Mouse (Mus musculus) spleen, adult 18-20 months (tissue): ENCODE results near the gene Sept5.
A peak's percentile ranks its signal among the peaks of the same experiment; 100 is the strongest.

ENCODE experiments used
- DNase-seq, 2 experiments: peaks; one replicate each; pipeline ENCODE4 v3.0.0; 2022; ENCODE audit warnings: mixed read lengths in 2 of 2

Sept5 gene

GRCm38 (mm10) chr16:18629390-18630231, at the start of gene Sept5:
Gene Sept5 (minus strand): TSS chr16:18629954.
- peak in 1 of 2 experiments; percentile 41 for DNase-seq

GRCm38 (mm10) chr16:18679112-18679511, 49.4 kb upstream of the Sept5 start:
- DNase-seq: no peak

- DNase-seq: peak; percentile 12 to 68
Observed at GRCm38 (mm10) chr16:18677746-18678679, 48.3 kb upstream of the Sept5 start.

DNA sequence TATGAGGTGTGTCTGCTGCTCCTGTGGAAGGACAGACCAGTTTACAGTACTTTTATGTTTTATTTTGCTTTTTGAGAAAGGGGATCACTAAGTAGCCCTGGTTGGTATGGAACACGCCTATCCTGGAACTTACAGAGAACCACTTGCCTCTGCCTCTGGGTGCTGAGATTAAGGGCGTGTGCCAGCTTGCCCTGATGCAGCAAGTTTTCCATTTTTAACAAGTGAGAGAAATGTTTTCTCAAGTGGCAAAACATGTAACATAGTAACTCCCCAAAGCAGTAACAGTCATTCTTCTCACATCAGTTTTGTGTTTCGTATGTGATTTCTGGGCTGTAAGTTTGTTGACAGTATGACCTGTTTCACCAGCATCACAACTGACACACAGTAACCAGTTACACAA, 43.3 kb upstream of the Sept5 start:
- DNase-seq: no peak

DNA sequence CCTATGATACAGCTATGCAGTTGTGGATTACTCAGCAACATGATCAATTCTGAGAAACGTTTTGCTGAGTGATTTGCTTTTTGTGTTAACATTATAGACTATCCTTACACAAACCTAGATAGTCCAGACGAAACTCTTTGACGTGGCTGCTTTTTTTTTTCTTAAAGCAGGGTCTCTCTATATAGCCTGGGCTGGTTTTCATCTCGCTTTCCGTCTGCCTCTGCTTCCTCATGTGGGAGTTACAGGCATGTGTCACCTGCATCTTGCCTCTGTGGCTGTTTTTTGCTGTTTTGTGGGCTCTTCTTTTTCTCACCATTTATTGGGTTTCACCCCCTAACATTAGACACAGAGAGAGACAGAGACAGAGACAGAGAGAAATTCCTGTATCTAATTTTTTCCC, 42.3 kb upstream of the Sept5 start:
- no peak for DNase-seq

- no peak for DNase-seq
Observed at GRCm38 (mm10) chr16:18669914-18670313, 40.2 kb upstream of the Sept5 start.

DNA sequence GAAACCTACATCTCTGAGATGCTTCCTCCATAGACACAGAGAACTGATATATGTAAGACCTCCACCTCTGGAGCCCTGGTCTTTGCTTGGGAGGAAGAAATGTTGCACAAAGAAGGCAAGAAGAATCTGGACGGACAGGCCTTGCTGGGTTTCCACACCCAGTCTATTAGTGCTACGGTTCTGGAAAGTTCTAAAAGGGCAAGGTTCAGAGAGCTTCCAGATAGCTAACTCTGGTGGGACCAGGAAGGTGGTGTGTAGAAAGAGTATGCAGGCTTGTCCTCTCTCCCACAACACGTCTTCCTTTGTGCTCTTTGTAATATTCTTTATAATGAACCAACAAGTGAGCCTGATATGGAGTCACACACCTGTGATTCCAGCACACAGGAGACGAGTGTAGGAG, 28.8 kb upstream of the Sept5 start:
- DNase-seq: no peak

- no peak for DNase-seq
Observed at GRCm38 (mm10) chr16:18655372-18656098, 25.8 kb upstream of the Sept5 start.

- DNase-seq: no peak
Observed at GRCm38 (mm10) chr16:18653290-18654160, 23.8 kb upstream of the Sept5 start.

GRCm38 (mm10) chr16:18649126-18649525, 19.4 kb upstream of the Sept5 start:
- DNase-seq: no peak

- DNase-seq: no peak
Observed at GRCm38 (mm10) chr16:18645329-18645728, 15.6 kb upstream of the Sept5 start.

DNA sequence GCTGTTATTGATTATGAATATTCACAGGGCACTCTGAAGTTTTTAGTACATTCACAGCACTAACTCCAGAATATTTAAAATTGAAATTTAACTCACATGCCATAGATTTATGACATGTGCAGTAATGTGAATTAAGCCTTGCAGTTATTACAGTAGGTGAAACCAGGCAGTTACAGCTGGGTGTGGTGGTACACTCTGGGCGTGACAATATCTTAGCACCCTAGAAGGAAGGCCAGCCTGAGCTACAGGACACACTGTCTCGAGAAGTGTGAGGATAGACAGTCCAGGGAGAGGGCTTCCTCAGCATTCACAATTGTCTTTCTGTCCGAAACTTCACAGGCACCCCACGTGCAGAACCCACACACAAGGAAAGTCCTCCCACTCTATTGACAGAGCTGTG, 14.7 kb upstream of the Sept5 start:
- no peak for DNase-seq

GRCm38 (mm10) chr16:18643406-18643998, 13.7 kb upstream of the Sept5 start:
- DNase-seq: no peak

DNA sequence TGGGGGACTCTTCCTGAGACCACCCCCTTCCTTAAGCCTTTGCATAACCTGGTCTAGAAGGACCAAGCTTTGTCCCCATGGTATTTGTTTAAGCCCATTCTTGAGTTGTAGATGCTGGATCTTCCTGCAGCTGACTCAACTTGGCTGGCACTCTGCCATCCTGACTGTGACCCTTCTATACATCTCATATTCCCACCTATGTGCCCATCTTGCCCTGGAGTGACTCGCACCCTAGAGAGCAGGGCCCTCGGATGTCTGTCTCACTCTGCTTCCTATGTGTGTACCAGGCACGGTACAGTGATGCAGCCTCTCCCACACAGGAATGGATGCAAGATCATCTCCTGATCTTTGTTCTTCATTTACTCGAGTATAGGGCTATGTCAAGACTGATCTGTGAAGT, 13.1 kb upstream of the Sept5 start:
- no peak for DNase-seq

- no peak for DNase-seq
Observed at GRCm38 (mm10) chr16:18642291-18642690, 12.5 kb upstream of the Sept5 start.

GRCm38 (mm10) chr16:18639382-18639929, 9.7 kb upstream of the Sept5 start:
- DNase-seq: no peak

GRCm38 (mm10) chr16:18638396-18638795, 8.6 kb upstream of the Sept5 start:
- no peak for DNase-seq

DNA sequence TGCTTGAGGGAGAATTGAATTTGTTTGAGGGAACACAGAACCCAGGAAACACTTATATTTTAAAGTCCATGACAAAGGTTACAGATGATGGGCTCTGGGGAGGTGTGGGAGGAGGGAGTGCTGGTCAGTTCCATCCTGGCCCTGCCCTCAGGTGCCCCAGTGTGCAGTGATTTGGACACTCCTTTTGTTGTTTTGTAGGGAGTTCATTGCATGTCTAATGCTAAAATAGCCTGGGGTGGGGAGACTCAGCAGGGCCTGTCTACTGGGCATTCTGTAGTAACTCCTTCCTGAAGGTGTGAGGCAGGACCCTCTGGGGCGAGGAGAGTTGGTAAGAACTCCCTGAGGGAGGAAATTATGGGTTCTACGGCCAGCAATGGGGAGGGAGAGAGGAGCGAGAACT, 7.0 kb upstream of the Sept5 start:
- DNase-seq: no peak

DNA sequence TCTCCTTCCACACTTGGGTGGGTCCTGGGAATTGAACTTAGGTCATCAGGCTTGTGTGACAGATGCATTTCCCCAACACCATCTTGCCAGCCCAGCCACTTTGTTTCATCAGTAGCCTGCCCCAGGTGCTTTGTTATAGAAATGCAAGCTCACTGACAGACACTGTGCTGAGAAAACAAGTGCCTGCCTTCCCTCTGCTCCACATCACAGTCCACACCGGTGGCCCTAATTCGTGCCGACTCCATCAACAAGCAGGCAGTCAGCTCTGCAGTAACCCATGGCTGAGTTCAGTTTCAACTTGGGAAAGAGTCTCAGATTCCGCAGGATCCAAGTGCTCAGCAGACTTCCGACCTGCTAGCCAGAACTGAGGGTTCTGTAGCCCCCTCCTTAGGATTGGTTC, 6.6 kb upstream of the Sept5 start:
- no peak for DNase-seq

DNA sequence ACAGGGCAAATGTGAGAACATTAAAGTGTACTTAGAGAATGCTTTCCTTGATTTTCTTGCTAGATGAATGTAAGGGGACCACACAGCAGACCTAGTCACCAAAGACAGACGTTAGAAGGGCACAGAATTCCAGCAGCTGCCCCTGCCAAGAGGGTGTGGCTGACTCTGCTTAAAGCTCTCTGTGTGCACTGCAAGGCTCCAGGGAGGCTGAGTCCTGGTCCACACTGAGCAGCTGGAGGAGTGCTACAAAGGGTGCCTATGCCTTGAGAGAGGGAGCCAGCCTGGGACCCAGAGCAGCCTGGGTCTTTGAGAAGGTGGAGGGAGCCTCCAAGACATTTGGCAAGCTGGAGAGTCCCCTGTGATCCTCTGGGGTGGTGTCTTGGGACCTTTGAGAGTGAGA, 3.6 kb upstream of the Sept5 start:
- no peak for DNase-seq

DNA sequence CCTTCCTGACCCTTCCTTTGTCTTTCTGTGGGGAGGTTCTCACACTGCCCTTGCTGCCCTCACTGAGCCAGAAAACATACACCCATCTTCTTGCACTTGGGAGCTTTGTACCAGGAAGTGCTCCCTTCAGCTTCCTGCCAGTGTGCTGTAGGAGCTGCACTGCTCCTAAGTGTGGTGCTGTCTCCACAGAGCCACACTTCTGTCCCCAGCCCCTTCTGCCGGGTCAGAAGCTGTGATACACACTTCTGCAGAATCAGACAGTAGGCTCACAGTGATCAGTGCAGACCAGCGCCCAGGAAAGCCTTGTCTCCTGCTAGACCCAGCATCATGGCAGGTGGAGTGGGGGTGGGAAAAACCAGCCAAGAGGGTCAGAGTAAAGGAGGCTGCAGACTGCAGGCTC, 3.1 kb upstream of the Sept5 start:
- no peak for DNase-seq
